Mouse (Mus musculus) stomach, embryonic 15.5 days (tissue): ENCODE results near the gene Arid5a. TPM values are rescaled to one million over a fixed set of nuclear protein-coding genes. Genes with fewer than 3 reads are reported as not detected.

Experiments
- ATAC-seq: fragments of 200-750 bp; cut with Nextera tagmentation; 2 replicates; pipeline ENCODE4 v1.8.0; 2017; ENCODE audit warnings: low read depth, moderate number of reproducible peaks, moderate TSS enrichment; ENCODE audit not compliant: insufficient read depth, low FRiP score
- H3K27ac ChIP-seq: fragments of 300-500 bp; sonication (generic); 2 replicates; pipeline ENCODE4 v1.5.1; 2015; ENCODE audit warnings: mild to moderate bottlenecking, inconsistent platforms
- H3K27me3 ChIP-seq: fragments of 300-500 bp; sonication (generic); replicated peaks from 2 replicates; pipeline ENCODE4 v1.6.1; 2015; ENCODE audit warnings: inconsistent platforms
- H3K36me3 ChIP-seq: fragments of 300-500 bp; sonication (generic); 2 replicates; pipeline ENCODE4 v1.6.1; 2015; ENCODE audit warnings: inconsistent platforms
- H3K4me1 ChIP-seq: fragments of 300-500 bp; sonication (generic); 2 replicates; pipeline ENCODE4 v1.6.1; 2015; ENCODE audit warnings: inconsistent platforms
- H3K4me2 ChIP-seq: fragments of 300-500 bp; sonication (generic); 2 replicates; pipeline ENCODE4 v1.6.1; 2015; ENCODE audit warnings: mild to moderate bottlenecking, inconsistent platforms
- H3K4me3 ChIP-seq: fragments of 300-500 bp; sonication (generic); replicated peaks from 2 replicates; pipeline ENCODE4 v1.5.1; 2015; ENCODE audit warnings: inconsistent platforms
- H3K9ac ChIP-seq: fragments of 300-500 bp; sonication (generic); 2 replicates; pipeline ENCODE4 v1.6.1; 2015; ENCODE audit warnings: inconsistent platforms
- H3K9me3 ChIP-seq: fragments of 300-500 bp; sonication (generic); 2 replicates; pipeline ENCODE4 v1.6.1; 2016; ENCODE audit warnings: inconsistent platforms
- WGBS: fragments of 180-500 bp; shearing (Covaris S2); methylation state at CpG from one replicate; pipeline ENCODE4 v1.1.7; 2015; 5-methylcytosine and 5-hydroxymethylcytosine counted together
- polyA plus RNA-seq: library from polyadenylated mRNA; unstranded; fragments of >200 nt; fragmentation: Nextera tagmentation; extraction: Ambion mirVana; gene quantifications from 2 replicates; pipeline ENCODE4 v1.2.1, GENCODE M21; 2015

Gene Arid5a
- polyA plus RNA-seq, 1 experiment from 2014 or later = 4.7 TPM

GRCm38 (mm10) chr1:36272546-36272945, 35.0 kb upstream of the Arid5a start:
- Histone ChIP-seq H3K4me3 (no peak overlapping the region; the same call in 1 of the 2 replicates), H3K4me1 (peaks cover 32% of the 10 kb centered on the region), H3K9ac (no peak overlapping the region), H3K27me3 (peaks cover 4% of the 10 kb centered on the region; the same call in 1 of the 2 replicates), H3K36me3 (no peaks in the 10 kb centered on the region), H3K4me2 (peak overlapping the region; percentile 42), H3K9me3 (no peaks in the 10 kb centered on the region), H3K27ac (peak overlapping the region; percentile 87)
- peak; percentile 79 for ATAC-seq
- 41% methylated on average over 5 of the region's 5 CpGs for WGBS

GRCm38 (mm10) chr1:36273288-36273687, 34.2 kb upstream of the Arid5a start:
- no peak overlapping the region for H3K9ac ChIP-seq
- peaks cover 4% of the 10 kb centered on the region; the same call in 1 of the 2 replicates for H3K27me3 ChIP-seq
- H3K4me1 ChIP-seq = peaks cover 32% of the 10 kb centered on the region
- no peak for ATAC-seq
- peak overlapping the region; percentile 25 for H3K4me3 ChIP-seq
- no peaks in the 10 kb centered on the region for H3K36me3 ChIP-seq
- 4% methylated on average over 9 of the region's 9 CpGs for WGBS
- H3K27ac ChIP-seq = peak overlapping the region; percentile 87
- H3K4me2 ChIP-seq = peak overlapping the region; percentile 42
- H3K9me3 ChIP-seq = no peaks in the 10 kb centered on the region

- ATAC-seq = no peak
- Histone ChIP-seq H3K27me3 (peaks cover 2% of the 10 kb centered on the region; the same call in 1 of the 2 replicates), H3K4me2 (peak within 1 kb of the TSS; percentile 42), H3K9ac (no peak within 1 kb of the TSS), H3K9me3 (no peaks in the 10 kb centered on the region), H3K27ac (peak within 1 kb of the TSS; percentile 87), H3K4me3 (peak within 1 kb of the TSS; percentile 25), H3K4me1 (peaks cover 27% of the 10 kb centered on the region), H3K36me3 (no peaks in the 10 kb centered on the region)
- 77% methylated on average over 5 of the region's 5 CpGs for WGBS
Observed at GRCm38 (mm10) chr1:36274455-36274854, 33.1 kb upstream of the Arid5a start, which contains the start of gene Neurl3. TSS of gene Neurl3 (minus strand) at chr1:36274679.

- Histone ChIP-seq H3K4me3 (no peak overlapping the region), H3K9me3 (no peaks in the 10 kb centered on the region), H3K36me3 (no peaks in the 10 kb centered on the region), H3K9ac (no peak overlapping the region), H3K27ac (peak overlapping the region; percentile 5; the same call in 1 of the 2 replicates), H3K4me1 (peaks cover 20% of the 10 kb centered on the region), H3K4me2 (no peak overlapping the region), H3K27me3 (no peaks in the 10 kb centered on the region)
- no peak for ATAC-seq
- 61% methylated on average over 13 of the region's 13 CpGs for WGBS
Observed at GRCm38 (mm10) chr1:36275635-36276389, 31.7 kb upstream of the Arid5a start.

GRCm38 (mm10) chr1:36277267-36278060, 30.1 kb upstream of the Arid5a start:
- no peak overlapping the region for H3K27ac ChIP-seq
- no peaks in the 10 kb centered on the region for H3K27me3 ChIP-seq
- H3K4me3 ChIP-seq = no peak overlapping the region
- no peak overlapping the region for H3K4me2 ChIP-seq
- peaks cover 8% of the 10 kb centered on the region; the same call in 1 of the 2 replicates for H3K4me1 ChIP-seq
- no peaks in the 10 kb centered on the region for H3K9me3 ChIP-seq
- no peaks in the 10 kb centered on the region for H3K36me3 ChIP-seq
- ATAC-seq = no peak
- H3K9ac ChIP-seq = no peak overlapping the region
- 19% methylated on average over 7 of the region's 7 CpGs for WGBS

GRCm38 (mm10) chr1:36279202-36279601, 28.3 kb upstream of the Arid5a start:
- ATAC-seq = no peak
- Histone ChIP-seq H3K4me1 (no peaks in the 10 kb centered on the region), H3K9ac (no peak overlapping the region), H3K4me2 (no peak overlapping the region), H3K27me3 (no peaks in the 10 kb centered on the region), H3K36me3 (no peaks in the 10 kb centered on the region), H3K4me3 (no peak overlapping the region), H3K9me3 (no peaks in the 10 kb centered on the region), H3K27ac (no peak overlapping the region)
- WGBS = 12% methylated on average over 3 of the region's 3 CpGs

- Histone ChIP-seq H3K4me2 (no peak overlapping the region), H3K9ac (no peak overlapping the region), H3K27me3 (no peaks in the 10 kb centered on the region), H3K4me3 (no peak overlapping the region), H3K9me3 (no peaks in the 10 kb centered on the region), H3K27ac (no peak overlapping the region), H3K36me3 (no peaks in the 10 kb centered on the region), H3K4me1 (no peaks in the 10 kb centered on the region)
- ATAC-seq = no peak
- 90% methylated on average over 3 of the region's 3 CpGs for WGBS
Observed at GRCm38 (mm10) chr1:36280938-36281337, 26.6 kb upstream of the Arid5a start.

GRCm38 (mm10) chr1:36281849-36282248, 25.7 kb upstream of the Arid5a start:
- H3K27me3 ChIP-seq = no peaks in the 10 kb centered on the region
- no peaks in the 10 kb centered on the region for H3K36me3 ChIP-seq
- no peak overlapping the region for H3K4me2 ChIP-seq
- ATAC-seq = no peak
- H3K9ac ChIP-seq = no peak overlapping the region
- WGBS = 86% methylated on average over 6 of the region's 6 CpGs
- no peaks in the 10 kb centered on the region for H3K9me3 ChIP-seq
- H3K27ac ChIP-seq = no peak overlapping the region
- no peak overlapping the region for H3K4me3 ChIP-seq
- H3K4me1 ChIP-seq = no peaks in the 10 kb centered on the region

- H3K4me3 ChIP-seq = no peak overlapping the region
- no peaks in the 10 kb centered on the region for H3K36me3 ChIP-seq
- H3K9me3 ChIP-seq = no peaks in the 10 kb centered on the region
- H3K9ac ChIP-seq = no peak overlapping the region
- H3K4me1 ChIP-seq = no peaks in the 10 kb centered on the region
- no peak overlapping the region for H3K4me2 ChIP-seq
- H3K27me3 ChIP-seq = peaks cover 8% of the 10 kb centered on the region; the same call in 1 of the 2 replicates
- no peak overlapping the region for H3K27ac ChIP-seq
- ATAC-seq = no peak
- WGBS = 90% methylated on average over 8 of the region's 8 CpGs
Observed at GRCm38 (mm10) chr1:36293470-36293869, 14.1 kb upstream of the Arid5a start.

- no peaks in the 10 kb centered on the region for H3K4me1 ChIP-seq
- WGBS = 64% methylated on average over 3 of the region's 3 CpGs
- H3K36me3 ChIP-seq = no peaks in the 10 kb centered on the region
- no peak overlapping the region for H3K27ac ChIP-seq
- no peaks in the 10 kb centered on the region for H3K9me3 ChIP-seq
- ATAC-seq = no peak
- no peak overlapping the region for H3K4me2 ChIP-seq
- peaks cover 15% of the 10 kb centered on the region for H3K27me3 ChIP-seq
- H3K9ac ChIP-seq = no peak overlapping the region
- no peak overlapping the region for H3K4me3 ChIP-seq
Observed at GRCm38 (mm10) chr1:36294402-36294801, 13.1 kb upstream of the Arid5a start.

GRCm38 (mm10) chr1:36296466-36297149, 10.9 kb upstream of the Arid5a start:
- no peaks in the 10 kb centered on the region for H3K9me3 ChIP-seq
- no peak overlapping the region for H3K27ac ChIP-seq
- WGBS = 56% methylated on average over 9 of the region's 9 CpGs
- H3K4me1 ChIP-seq = no peaks in the 10 kb centered on the region
- no peaks in the 10 kb centered on the region for H3K36me3 ChIP-seq
- H3K4me3 ChIP-seq = no peak overlapping the region
- no peak overlapping the region for H3K4me2 ChIP-seq
- H3K9ac ChIP-seq = no peak overlapping the region
- no peak for ATAC-seq
- H3K27me3 ChIP-seq = peaks cover 37% of the 10 kb centered on the region
